Mouse (Mus musculus) heart, embryonic 14.5 days (tissue): ENCODE measurements around the gene Fbxo36. TPM values are rescaled to one million over a fixed set of nuclear protein-coding genes. Genes with fewer than 3 reads are reported as not detected.

Experiments
- ATAC-seq: fragments of 200-750 bp; cut with Nextera tagmentation; 2 replicates; pipeline ENCODE4 v1.8.0; 2017; ENCODE audit warnings: low read depth, moderate TSS enrichment; ENCODE audit not compliant: insufficient number of reproducible peaks, insufficient read depth, low FRiP score
- H3K27ac ChIP-seq, 2 experiments: fragments of 200-500 bp in 1 of 2; fragments of 300-500 bp in 1 of 2; sonication (generic) in 1 of 2; replicated peaks in 1 of 2; 2 replicates each; pipeline ENCODE4 v1.5.1; 2012 to 2014; ENCODE audit warnings: low read depth in 2 of 2, low read length in 2 of 2, control low read depth in 1 of 2, mild to moderate bottlenecking in 1 of 2, mixed read lengths in 1 of 2; ENCODE audit not compliant: control insufficient read depth in 1 of 2, insufficient read depth in 1 of 2
- H3K27me3 ChIP-seq: fragments of 300-500 bp; sonication (generic); 2 replicates; pipeline ENCODE4 v1.6.1; 2014; ENCODE audit warnings: mild to moderate bottlenecking, low read length, control low read depth; ENCODE audit not compliant: control insufficient read depth, insufficient read depth
- H3K36me3 ChIP-seq: fragments of 300-500 bp; sonication (generic); 2 replicates; pipeline ENCODE4 v1.6.1; 2014; ENCODE audit warnings: mild to moderate bottlenecking, control low read depth, low read length, mixed read lengths; ENCODE audit not compliant: control insufficient read depth, insufficient read depth
- H3K4me1 ChIP-seq, 2 experiments: fragments of 200-500 bp in 1 of 2; fragments of 300-500 bp in 1 of 2; sonication (generic) in 1 of 2; 2 replicates each; pipeline ENCODE4 v1.6.1; 2012 to 2014; ENCODE audit warnings: low read length in 2 of 2, control low read depth in 1 of 2, mixed read lengths in 1 of 2; ENCODE audit not compliant: control insufficient read depth in 2 of 2, insufficient read depth in 2 of 2
- H3K4me2 ChIP-seq: fragments of 300-500 bp; sonication (generic); 2 replicates; pipeline ENCODE4 v1.6.1; 2014; ENCODE audit warnings: mild to moderate bottlenecking, low read length
- H3K4me3 ChIP-seq, 2 experiments: fragments of 200-500 bp in 1 of 2; fragments of 300-500 bp in 1 of 2; sonication (generic) in 1 of 2; 2 replicates each; pipeline ENCODE4 v1.5.1; 2012 to 2014; ENCODE audit warnings: low read length in 2 of 2, mild to moderate bottlenecking in 2 of 2, control low read depth in 1 of 2, low read depth in 1 of 2, moderate library complexity in 1 of 2; ENCODE audit not compliant: control insufficient read depth in 1 of 2, insufficient read depth in 1 of 2
- H3K9ac ChIP-seq: fragments of 300-500 bp; sonication (generic); 2 replicates; pipeline ENCODE4 v1.6.1; 2014; ENCODE audit warnings: mild to moderate bottlenecking, low read length
- H3K9me3 ChIP-seq: fragments of 300-500 bp; sonication (generic); 2 replicates; pipeline ENCODE4 v1.6.1; 2016; ENCODE audit warnings: low read length, control low read depth; ENCODE audit not compliant: control insufficient read depth
- WGBS: fragments of 180-500 bp; shearing (Covaris S2); extraction: QIAGEN DNeasy Blood & Tissue Kit; methylation state at CpG from one replicate; pipeline ENCODE4 v1.1.7; 2014; 5-methylcytosine and 5-hydroxymethylcytosine counted together
- polyA plus RNA-seq: library from polyadenylated mRNA; unstranded; fragments of >200 nt; fragmentation: Nextera tagmentation; extraction: Ambion mirVana; gene quantifications from 2 replicates; pipeline ENCODE4 v1.2.1, GENCODE M21; 2014

Gene Fbxo36
- polyA plus RNA-seq, 1 experiment from 2014 or later = 9.3 TPM

GRCm38 (mm10) chr1:84890005-84890393 is 50.4 kb downstream of the Fbxo36 start:
- Histone ChIP-seq H3K27me3 (no peaks in the 10 kb centered on the region), H3K4me1 (no peaks in the 10 kb centered on the region), H3K36me3 (no peaks in the 10 kb centered on the region), H3K9ac (no peak overlapping the region), H3K9me3 (peaks cover 3% of the 10 kb centered on the region; the same call in 1 of the 2 replicates), H3K27ac (no peak overlapping the region), H3K4me3 (no peak overlapping the region), H3K4me2 (no peak overlapping the region)
- WGBS = 26% methylated on average over 7 of the region's 7 CpGs
- no peak for ATAC-seq

- no peak overlapping the region for H3K9ac ChIP-seq
- ATAC-seq = no peak
- 66% methylated on average over 7 of the region's 7 CpGs for WGBS
- no peak overlapping the region for H3K4me2 ChIP-seq
- H3K4me3 ChIP-seq = no peak overlapping the region
- peaks cover 3% of the 10 kb centered on the region; the same call in 1 of the 2 replicates for H3K9me3 ChIP-seq
- H3K36me3 ChIP-seq = no peaks in the 10 kb centered on the region
- no peaks in the 10 kb centered on the region for H3K4me1 ChIP-seq
- no peaks in the 10 kb centered on the region for H3K27me3 ChIP-seq
- H3K27ac ChIP-seq = no peak overlapping the region
These were observed 50.9 kb downstream of the Fbxo36 start for GRCm38 (mm10) chr1:84890503-84890902.

GRCm38 (mm10) chr1:84891746-84892145 is 52.1 kb downstream of the Fbxo36 start:
- no peaks in the 10 kb centered on the region for H3K27me3 ChIP-seq
- no peaks in the 10 kb centered on the region for H3K9me3 ChIP-seq
- no peak for ATAC-seq
- no peak overlapping the region for H3K4me2 ChIP-seq
- H3K4me3 ChIP-seq = no peak overlapping the region
- H3K4me1 ChIP-seq = no peaks in the 10 kb centered on the region
- 83% methylated on average over 9 of the region's 9 CpGs for WGBS
- no peaks in the 10 kb centered on the region for H3K36me3 ChIP-seq
- no peak overlapping the region for H3K9ac ChIP-seq
- H3K27ac ChIP-seq = no peak overlapping the region

GRCm38 (mm10) chr1:84897364-84897763 is 57.7 kb downstream of the Fbxo36 start:
- no peaks in the 10 kb centered on the region for H3K4me1 ChIP-seq
- H3K27ac ChIP-seq = no peak overlapping the region
- no peak overlapping the region for H3K4me3 ChIP-seq
- ATAC-seq = no peak
- WGBS = 79% methylated on average over 6 of the region's 6 CpGs
- H3K27me3 ChIP-seq = no peaks in the 10 kb centered on the region
- no peak overlapping the region for H3K9ac ChIP-seq
- no peak overlapping the region for H3K4me2 ChIP-seq
- no peaks in the 10 kb centered on the region for H3K9me3 ChIP-seq
- no peaks in the 10 kb centered on the region for H3K36me3 ChIP-seq

- H3K9ac ChIP-seq = no peak overlapping the region
- WGBS = 86% methylated on average over 6 of the region's 6 CpGs
- no peaks in the 10 kb centered on the region for H3K4me1 ChIP-seq
- no peak overlapping the region for H3K4me3 ChIP-seq
- H3K36me3 ChIP-seq = no peaks in the 10 kb centered on the region
- H3K4me2 ChIP-seq = no peak overlapping the region
- H3K27ac ChIP-seq = no peak overlapping the region
- H3K9me3 ChIP-seq = no peaks in the 10 kb centered on the region
- no peak for ATAC-seq
- no peaks in the 10 kb centered on the region for H3K27me3 ChIP-seq
These were observed 59.5 kb downstream of the Fbxo36 start for GRCm38 (mm10) chr1:84899156-84899555.

- H3K4me3 ChIP-seq = no peak overlapping the region
- H3K4me2 ChIP-seq = no peak overlapping the region
- no peaks in the 10 kb centered on the region for H3K4me1 ChIP-seq
- no peak overlapping the region for H3K9ac ChIP-seq
- no peak for ATAC-seq
- no peaks in the 10 kb centered on the region for H3K9me3 ChIP-seq
- no peaks in the 10 kb centered on the region for H3K36me3 ChIP-seq
- WGBS = 92% methylated on average over 2 of the region's 2 CpGs
- H3K27ac ChIP-seq = no peak overlapping the region
- no peaks in the 10 kb centered on the region for H3K27me3 ChIP-seq
These were observed 64.8 kb downstream of the Fbxo36 start for GRCm38 (mm10) chr1:84904467-84904866.

- no peaks in the 10 kb centered on the region for H3K27me3 ChIP-seq
- H3K4me3 ChIP-seq = no peak overlapping the region
- H3K36me3 ChIP-seq = no peaks in the 10 kb centered on the region
- no peak for ATAC-seq
- H3K9ac ChIP-seq = no peak overlapping the region
- no peak overlapping the region for H3K27ac ChIP-seq
- no peak overlapping the region for H3K4me2 ChIP-seq
- no peaks in the 10 kb centered on the region for H3K9me3 ChIP-seq
- no peaks in the 10 kb centered on the region for H3K4me1 ChIP-seq
- WGBS = 80% methylated on average over 8 of the region's 8 CpGs
These were observed 70.7 kb downstream of the Fbxo36 start for GRCm38 (mm10) chr1:84910177-84910804.

- H3K4me3 ChIP-seq = no peak overlapping the region
- whole genome bisulfite sequencing = 79% methylated on average over 11 of the region's 11 CpGs
- H3K27me3 ChIP-seq = no peaks in the 10 kb centered on the region
- H3K4me1 ChIP-seq = no peaks in the 10 kb centered on the region
- no peak overlapping the region for H3K9ac ChIP-seq
- no peak overlapping the region for H3K4me2 ChIP-seq
- ATAC-seq = no peak
- no peak overlapping the region for H3K27ac ChIP-seq
- no peaks in the 10 kb centered on the region for H3K9me3 ChIP-seq
- H3K36me3 ChIP-seq = no peaks in the 10 kb centered on the region
These were observed 72.9 kb downstream of the Fbxo36 start for GRCm38 (mm10) chr1:84912571-84912970.
